Mouse (Mus musculus) lung, postnatal 0 days (tissue): Measurements from ENCODE around the gene Pde8b. TPM values are rescaled to one million over a fixed set of nuclear protein-coding genes. Genes with fewer than 3 reads are reported as not detected.

Experiments
- ATAC-seq: fragments of 200-750 bp; cut with Nextera tagmentation; 2 replicates; pipeline ENCODE4 v1.8.0; 2017; ENCODE audit warnings: moderate library complexity
- DNase-seq: peaks from one replicate; pipeline ENCODE4 v3.0.0-alpha.2; 2016; ENCODE audit warnings: low spot score
- H3K27ac ChIP-seq: fragments of 300-500 bp; sonication (generic); 2 replicates; pipeline ENCODE4 v1.5.1; 2014; ENCODE audit warnings: antibody characterized with exemption, mild to moderate bottlenecking, low read length, mixed read lengths
- H3K27me3 ChIP-seq: fragments of 300-500 bp; sonication (generic); replicated peaks from 2 replicates; pipeline ENCODE4 v1.6.1; 2014; ENCODE audit warnings: low read length, mixed read lengths; ENCODE audit not compliant: insufficient read depth
- H3K36me3 ChIP-seq: fragments of 300-500 bp; sonication (generic); 2 replicates; pipeline ENCODE4 v1.6.1; 2014; ENCODE audit warnings: low read length, mixed read lengths; ENCODE audit not compliant: insufficient read depth
- H3K4me1 ChIP-seq: fragments of 300-500 bp; sonication (generic); 2 replicates; pipeline ENCODE4 v1.6.1; 2014; ENCODE audit warnings: antibody characterized with exemption, low read depth, low read length, mixed read lengths; ENCODE audit not compliant: insufficient read depth
- H3K4me2 ChIP-seq: fragments of 300-500 bp; sonication (generic); replicated peaks from 2 replicates; pipeline ENCODE4 v1.6.1; 2014; ENCODE audit warnings: low read depth, mild to moderate bottlenecking, low read length, moderate library complexity, mixed read lengths
- H3K4me3 ChIP-seq: fragments of 300-500 bp; sonication (generic); 2 replicates; pipeline ENCODE4 v1.5.1; 2014; ENCODE audit warnings: low read depth, low read length
- H3K9ac ChIP-seq: fragments of 300-500 bp; sonication (generic); replicated peaks from 2 replicates; pipeline ENCODE4 v1.6.1; 2014; ENCODE audit warnings: low read depth, mild to moderate bottlenecking
- H3K9me3 ChIP-seq: fragments of 300-500 bp; sonication (generic); 2 replicates; pipeline ENCODE4 v1.6.1; 2016; ENCODE audit warnings: low read length, mixed read lengths
- CTCF ChIP-seq: IDR thresholded peaks from 2 replicates; pipeline ENCODE4 v1.5.1; 2016; ENCODE audit warnings: antibody characterized with exemption, mild to moderate bottlenecking
- EP300 ChIP-seq: IDR thresholded peaks from 2 replicates; pipeline ENCODE4 v1.6.1; 2016; ENCODE audit warnings: antibody characterized with exemption, mild to moderate bottlenecking, control low read depth
- WGBS: fragments of 180-500 bp; shearing (Covaris S2); extraction: QIAGEN DNeasy Blood & Tissue Kit; methylation state at CpG from one replicate; pipeline ENCODE4 v1.1.7; 2014; 5-methylcytosine and 5-hydroxymethylcytosine counted together
- polyA plus RNA-seq: library from polyadenylated mRNA; unstranded; fragments of >200 nt; fragmentation: Nextera tagmentation; extraction: Ambion mirVana; gene quantifications from 2 replicates; pipeline ENCODE4 v1.2.1, GENCODE M21; 2015

Gene Pde8b
- polyA plus RNA-seq, 1 experiment from 2014 or later, result 18.1 TPM

GRCm38 (mm10) chr13:95086033-95086432 is 164.1 kb downstream of the Pde8b start:
- ATAC-seq (no peak), DNase-seq (no peak)
- Histone ChIP-seq H3K9ac (no peak overlapping the region), H3K36me3 (no peaks in the 10 kb centered on the region), H3K4me1 (no peaks in the 10 kb centered on the region), H3K9me3 (no peaks in the 10 kb centered on the region), H3K27ac (no peak overlapping the region), H3K4me3 (no peak overlapping the region), H3K4me2 (no peak overlapping the region), H3K27me3 (no peaks in the 10 kb centered on the region)
- WGBS, result 68% methylated on average over 5 of the region's 5 CpGs
- no peak for TF ChIP-seq EP300
- TF ChIP-seq CTCF, result no peak

- Histone ChIP-seq H3K27ac (no peak overlapping the region), H3K27me3 (no peaks in the 10 kb centered on the region), H3K4me1 (no peaks in the 10 kb centered on the region), H3K9me3 (no peaks in the 10 kb centered on the region), H3K36me3 (no peaks in the 10 kb centered on the region), H3K4me3 (no peak overlapping the region), H3K9ac (no peak overlapping the region), H3K4me2 (no peak overlapping the region)
- DNase-seq, result no peak
- WGBS, result 79% methylated on average over 3 of the region's 3 CpGs
- TF ChIP-seq EP300 (no peak), CTCF (no peak)
- no peak for ATAC-seq
Measured at GRCm38 (mm10) chr13:95082611-95083010, 167.5 kb downstream of the Pde8b start.

- DNase-seq (no peak), ATAC-seq (no peak)
- WGBS, result 83% methylated on average over 7 of the region's 7 CpGs
- Histone ChIP-seq H3K36me3 (no peaks in the 10 kb centered on the region), H3K4me1 (no peaks in the 10 kb centered on the region), H3K4me3 (no peak overlapping the region), H3K9me3 (no peaks in the 10 kb centered on the region), H3K27ac (no peak overlapping the region), H3K9ac (no peak overlapping the region), H3K4me2 (no peak overlapping the region), H3K27me3 (no peaks in the 10 kb centered on the region)
- TF ChIP-seq CTCF (no peak), EP300 (no peak)
Measured at GRCm38 (mm10) chr13:95081082-95081481, 169.1 kb downstream of the Pde8b start.

- no peaks in the 10 kb centered on the region for H3K9me3 ChIP-seq
- TF ChIP-seq CTCF (no peak), EP300 (no peak)
- no peak overlapping the region for H3K27ac ChIP-seq
- no peaks in the 10 kb centered on the region for H3K4me1 ChIP-seq
- no peak overlapping the region for H3K4me2 ChIP-seq
- no peak for DNase-seq
- no peak for ATAC-seq
- no peaks in the 10 kb centered on the region for H3K27me3 ChIP-seq
- H3K36me3 ChIP-seq, result no peaks in the 10 kb centered on the region
- no peak overlapping the region for H3K4me3 ChIP-seq
- 59% methylated on average over 6 of the region's 6 CpGs for WGBS
- no peak overlapping the region for H3K9ac ChIP-seq
Measured at GRCm38 (mm10) chr13:95078492-95078891, 171.6 kb downstream of the Pde8b start.

GRCm38 (mm10) chr13:95077688-95078087 is 172.4 kb downstream of the Pde8b start:
- no peak overlapping the region for H3K27ac ChIP-seq
- 55% methylated on average over 3 of the region's 3 CpGs for WGBS
- TF ChIP-seq EP300, result no peak
- no peak for TF ChIP-seq CTCF

GRCm38 (mm10) chr13:95076142-95076541 is 174.0 kb downstream of the Pde8b start:
- no peaks in the 10 kb centered on the region for H3K4me1 ChIP-seq
- no peak overlapping the region for H3K4me3 ChIP-seq
- H3K27ac ChIP-seq, result no peak overlapping the region
- DNase-seq (no peak), ATAC-seq (no peak)
- H3K4me2 ChIP-seq, result no peak overlapping the region
- H3K9ac ChIP-seq, result no peak overlapping the region
- no peaks in the 10 kb centered on the region for H3K36me3 ChIP-seq
- TF ChIP-seq EP300 (no peak), CTCF (no peak)
- no peaks in the 10 kb centered on the region for H3K27me3 ChIP-seq
- no peaks in the 10 kb centered on the region for H3K9me3 ChIP-seq
- WGBS, result 70% methylated on average over 2 of the region's 2 CpGs

More at GRCm38 (mm10) chr13:95077688-95078087, 172.4 kb downstream of the Pde8b start:
- Histone ChIP-seq H3K4me1 (no peaks in the 10 kb centered on the region), H3K4me3 (no peak overlapping the region), H3K36me3 (no peaks in the 10 kb centered on the region), H3K9me3 (no peaks in the 10 kb centered on the region), H3K9ac (no peak overlapping the region), H3K27me3 (no peaks in the 10 kb centered on the region), H3K4me2 (no peak overlapping the region)
- DNase-seq (no peak), ATAC-seq (no peak)
